Mouse (Mus musculus): ENCODE measurements around the gene Ankrd9. TPM values are rescaled to one million over a fixed set of nuclear protein-coding genes. Genes with fewer than 3 reads are reported as not detected.

Ankrd9 gene
- total and polyA plus RNA-seq, 2 experiments from 2014 or later: 7.6 to 10.2 TPM

DNA sequence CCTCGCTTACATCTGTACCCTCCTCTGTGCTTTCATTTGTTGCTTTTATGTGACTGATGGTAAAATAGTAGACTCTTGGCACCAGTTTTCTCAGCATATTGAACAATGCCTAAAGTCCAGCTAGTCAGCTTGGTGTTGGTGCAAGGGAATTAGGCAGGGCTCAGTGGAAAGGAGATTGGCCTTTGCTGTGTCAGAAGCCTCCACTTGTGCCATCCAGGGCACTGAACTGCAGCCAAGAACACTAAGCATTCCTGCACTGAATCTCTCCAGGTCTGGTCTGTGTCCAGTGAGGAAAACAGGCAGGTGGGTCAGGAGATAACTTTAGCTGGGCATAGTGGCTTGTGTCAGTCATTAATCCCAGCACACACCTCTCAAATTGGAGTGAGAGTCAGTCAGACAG lies 29.4 kb downstream of the Ankrd9 start:
- 100% methylated on average over 1 of the region's 1 CpGs for WGBS

DNA sequence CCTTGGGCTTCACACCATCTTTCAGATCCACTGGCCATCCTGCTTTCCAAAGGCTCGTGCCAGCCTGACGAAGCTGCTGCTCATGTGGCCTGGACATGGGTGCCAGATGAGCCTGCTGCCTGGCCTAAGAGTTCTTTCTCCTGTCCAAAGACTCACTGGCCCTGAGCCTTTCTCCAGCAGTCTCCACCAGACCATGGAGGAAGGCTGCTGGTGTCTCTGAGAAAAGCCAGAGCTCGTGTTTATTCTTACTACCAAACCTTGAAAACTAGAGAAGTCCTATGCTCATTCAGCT lies 30.0 kb downstream of the Ankrd9 start:
- DNase-seq (no peak), ATAC-seq (no peak)
- no peaks in the 10 kb centered on the region for H3K4me1 ChIP-seq (ENCODE audit: insufficient read depth)
- H3K27ac ChIP-seq (ENCODE audit: low read depth, low read length): no peak overlapping the region
- WGBS: 85% methylated on average over 3 of the region's 3 CpGs
- H3K9me3 ChIP-seq (ENCODE audit: low read length): no peaks in the 10 kb centered on the region
- no peak overlapping the region for H3K4me2 ChIP-seq (ENCODE audit: low read depth)
- H3K9ac ChIP-seq: no peak overlapping the region
- no peak for TF ChIP-seq CTCF (IDR thresholded peaks at IDR 0.05; ENCODE audit: low read depth)
- H3K36me3 ChIP-seq (ENCODE audit: insufficient read depth): peaks cover 51% of the 10 kb centered on the region
- no peaks in the 10 kb centered on the region for H3K27me3 ChIP-seq (ENCODE audit: insufficient read depth, low read length)
- H3K4me3 ChIP-seq (ENCODE audit: low read depth, low read length): no peak overlapping the region

More for the DNA sequence above, 29.4 kb downstream of the Ankrd9 start:
- Histone ChIP-seq H3K9me3 (ENCODE audit: low read length) (no peaks in the 10 kb centered on the region), H3K27ac (ENCODE audit: low read depth, low read length) (no peak overlapping the region), H3K9ac (no peak overlapping the region), H3K36me3 (ENCODE audit: insufficient read depth) (peaks cover 50% of the 10 kb centered on the region), H3K4me3 (ENCODE audit: low read depth, low read length) (no peak overlapping the region), H3K27me3 (ENCODE audit: insufficient read depth, low read length) (no peaks in the 10 kb centered on the region), H3K4me2 (ENCODE audit: low read depth) (no peak overlapping the region), H3K4me1 (ENCODE audit: insufficient read depth) (no peaks in the 10 kb centered on the region)
- TF ChIP-seq CTCF (IDR thresholded peaks at IDR 0.05; ENCODE audit: low read depth): no peak
- ATAC-seq (no peak), DNase-seq (no peak)

DNA sequence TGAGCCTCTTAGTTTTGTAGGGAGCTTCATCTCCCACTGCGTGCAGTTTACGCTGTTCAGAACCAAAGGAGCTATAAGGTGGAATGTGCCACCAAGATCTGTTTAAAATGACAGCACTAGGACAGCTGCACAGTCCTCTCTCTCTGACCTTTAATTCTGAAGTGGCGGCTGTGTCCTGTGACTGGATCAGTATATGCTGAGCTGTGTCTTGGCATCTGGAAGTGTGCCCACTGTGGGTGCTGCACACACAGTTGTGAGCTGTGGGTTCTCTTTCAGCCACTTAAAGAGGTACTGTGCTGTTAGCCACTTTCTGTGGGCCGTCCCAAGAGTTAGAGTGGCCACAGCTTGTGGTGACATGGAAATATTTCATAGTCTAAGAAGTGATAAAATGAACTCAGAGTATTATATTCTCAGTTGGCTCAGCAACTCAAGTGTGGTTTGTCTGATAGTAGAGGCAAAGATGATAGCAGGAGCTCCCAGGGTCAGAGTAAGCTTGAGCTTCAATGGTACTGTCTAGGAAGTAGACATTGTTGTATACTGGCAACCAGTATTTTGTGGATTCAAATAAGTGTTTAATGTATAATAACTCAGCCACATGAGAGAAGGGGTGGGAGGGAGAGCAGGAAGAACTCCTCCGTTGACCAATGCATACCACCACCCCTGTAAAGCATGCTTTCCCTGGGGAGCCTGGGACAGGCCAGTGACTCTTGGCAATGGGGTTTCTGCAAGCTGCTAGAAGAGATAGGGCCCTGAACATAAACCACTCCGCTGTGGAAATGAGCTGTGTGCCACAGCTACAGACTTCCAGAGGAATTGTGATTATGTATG lies 30.5 kb downstream of the Ankrd9 start:
- no peak overlapping the region for H3K27ac ChIP-seq (ENCODE audit: low read depth, low read length)
- H3K4me3 ChIP-seq (ENCODE audit: low read depth, low read length): no peak overlapping the region
- no peak for TF ChIP-seq CTCF (IDR thresholded peaks at IDR 0.05; ENCODE audit: low read depth)
- no peak for DNase-seq
- no peak overlapping the region for H3K9ac ChIP-seq
- no peaks in the 10 kb centered on the region for H3K9me3 ChIP-seq (ENCODE audit: low read length)
- H3K36me3 ChIP-seq (ENCODE audit: insufficient read depth): peaks cover 54% of the 10 kb centered on the region
- no peaks in the 10 kb centered on the region for H3K4me1 ChIP-seq (ENCODE audit: insufficient read depth)
- H3K4me2 ChIP-seq (ENCODE audit: low read depth): no peak overlapping the region
- no peak for ATAC-seq
- no peaks in the 10 kb centered on the region for H3K27me3 ChIP-seq (ENCODE audit: insufficient read depth, low read length)
- 95% methylated on average over 6 of the region's 6 CpGs for WGBS

DNA sequence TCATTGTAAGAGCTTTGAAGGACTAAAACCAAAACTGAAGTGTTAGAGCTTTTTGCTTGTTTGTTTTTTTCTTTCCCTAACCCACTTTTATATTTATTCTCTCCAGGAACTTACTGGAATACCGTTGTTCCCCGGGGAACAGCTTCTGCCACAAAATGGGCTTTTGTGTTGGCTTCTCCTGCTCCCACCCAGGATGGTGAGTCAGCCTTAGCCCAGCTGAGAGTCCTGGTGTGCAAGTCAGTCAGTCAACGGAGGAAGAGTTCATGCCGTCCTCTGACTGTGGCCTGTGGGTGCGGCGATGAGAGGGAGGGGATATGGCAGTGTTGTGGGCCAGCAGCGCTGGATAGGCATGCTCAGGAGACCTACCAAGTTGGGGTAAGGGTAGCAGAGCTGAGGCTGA lies 32.6 kb downstream of the Ankrd9 start:
- no peak overlapping the region for H3K4me3 ChIP-seq (ENCODE audit: low read depth, low read length)
- ATAC-seq (no peak), DNase-seq (no peak)
- no peaks in the 10 kb centered on the region for H3K27me3 ChIP-seq (ENCODE audit: insufficient read depth, low read length)
- no peak overlapping the region for H3K27ac ChIP-seq (ENCODE audit: low read depth, low read length)
- no peak overlapping the region for H3K9ac ChIP-seq
- 81% methylated on average over 7 of the region's 7 CpGs for WGBS
- H3K4me2 ChIP-seq (ENCODE audit: low read depth): no peak overlapping the region
- TF ChIP-seq CTCF (IDR thresholded peaks at IDR 0.05; ENCODE audit: low read depth): no peak
- H3K36me3 ChIP-seq (ENCODE audit: insufficient read depth): peaks cover 63% of the 10 kb centered on the region
- no peaks in the 10 kb centered on the region for H3K9me3 ChIP-seq (ENCODE audit: low read length)
- H3K4me1 ChIP-seq (ENCODE audit: insufficient read depth): no peaks in the 10 kb centered on the region

DNA sequence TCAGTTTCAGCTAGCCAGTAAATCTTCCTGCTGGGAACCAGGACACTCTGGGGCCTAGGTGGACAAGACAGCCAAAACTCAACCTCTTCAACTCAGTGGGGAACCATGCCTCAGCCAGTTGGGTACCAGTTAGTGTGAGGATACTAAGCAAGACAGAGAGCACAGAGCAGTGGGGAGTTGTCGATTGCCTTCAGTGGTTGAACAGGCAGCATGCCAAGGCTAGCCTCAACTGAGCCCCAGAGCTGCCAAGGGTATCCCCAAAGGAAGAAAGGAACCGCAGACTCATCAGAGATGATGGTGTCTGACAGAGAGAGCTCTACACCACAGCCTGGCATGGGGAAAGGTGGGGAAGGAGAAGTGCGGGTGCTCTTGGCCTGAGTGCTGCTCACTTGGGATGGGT lies 38.0 kb downstream of the Ankrd9 start:
- no peak overlapping the region for H3K9ac ChIP-seq
- ATAC-seq (no peak), DNase-seq (no peak)
- no peaks in the 10 kb centered on the region for H3K9me3 ChIP-seq (ENCODE audit: low read length)
- no peak overlapping the region for H3K27ac ChIP-seq (ENCODE audit: low read depth, low read length)
- no peak overlapping the region for H3K4me2 ChIP-seq (ENCODE audit: low read depth)
- H3K27me3 ChIP-seq (ENCODE audit: insufficient read depth, low read length): no peaks in the 10 kb centered on the region
- WGBS: 85% methylated on average over 3 of the region's 3 CpGs
- H3K4me1 ChIP-seq (ENCODE audit: insufficient read depth): no peaks in the 10 kb centered on the region
- peaks cover 48% of the 10 kb centered on the region for H3K36me3 ChIP-seq (ENCODE audit: insufficient read depth)
- H3K4me3 ChIP-seq (ENCODE audit: low read depth, low read length): no peak overlapping the region
- TF ChIP-seq CTCF (IDR thresholded peaks at IDR 0.05; ENCODE audit: low read depth): no peak

DNA sequence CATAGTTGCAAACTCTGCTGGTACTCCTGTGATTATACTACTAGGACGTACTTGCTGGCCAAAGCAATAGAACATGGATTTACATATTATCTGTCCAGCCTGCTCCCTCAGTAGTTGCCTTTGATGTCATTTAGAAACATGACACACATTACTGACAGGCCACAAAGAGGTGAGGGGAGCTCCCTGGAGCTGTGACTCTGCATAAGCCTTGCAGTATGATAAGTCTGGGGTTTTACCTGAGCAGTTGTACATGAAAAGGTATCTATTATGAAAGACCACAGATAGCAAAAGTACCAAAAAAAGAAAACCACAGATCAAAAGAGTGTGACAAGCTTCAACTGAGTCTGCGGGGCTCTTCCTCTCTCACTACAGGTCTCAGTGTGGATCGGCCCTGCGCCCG lies 39.5 kb downstream of the Ankrd9 start:
- DNase-seq: no peak
- no peak overlapping the region for H3K9ac ChIP-seq
- peaks cover 36% of the 10 kb centered on the region for H3K36me3 ChIP-seq (ENCODE audit: insufficient read depth)
- WGBS: 95% methylated on average over 5 of the region's 5 CpGs
- no peaks in the 10 kb centered on the region for H3K4me1 ChIP-seq (ENCODE audit: insufficient read depth)
- no peak for TF ChIP-seq CTCF (IDR thresholded peaks at IDR 0.05; ENCODE audit: low read depth)
- ATAC-seq: no peak
- no peaks in the 10 kb centered on the region for H3K27me3 ChIP-seq (ENCODE audit: insufficient read depth, low read length)
- H3K9me3 ChIP-seq (ENCODE audit: low read length): no peaks in the 10 kb centered on the region
- H3K4me2 ChIP-seq (ENCODE audit: low read depth): no peak overlapping the region
- H3K27ac ChIP-seq (ENCODE audit: low read depth, low read length): no peak overlapping the region
- H3K4me3 ChIP-seq (ENCODE audit: low read depth, low read length): no peak overlapping the region

DNA sequence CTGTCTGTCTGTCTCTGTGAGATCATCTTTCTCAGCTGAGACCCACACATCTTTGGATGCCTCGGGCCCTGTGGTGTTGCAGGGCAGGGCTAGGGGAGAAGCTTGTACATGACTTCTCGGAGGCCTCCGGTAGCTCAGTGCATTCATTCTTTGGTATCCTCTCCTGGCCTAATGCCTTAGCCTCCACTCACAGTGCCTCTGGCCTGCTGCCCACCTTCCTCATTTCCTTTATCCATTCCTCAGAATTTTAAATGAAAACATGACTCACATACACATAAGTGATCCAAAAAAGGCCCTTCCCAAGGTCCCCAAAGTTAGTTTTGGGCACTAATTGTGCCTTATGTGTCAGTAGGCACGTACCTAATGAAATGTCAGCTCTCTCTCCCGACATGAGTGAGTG lies 41.3 kb downstream of the Ankrd9 start:
- Histone ChIP-seq H3K27ac (ENCODE audit: low read depth, low read length) (no peak overlapping the region), H3K4me3 (ENCODE audit: low read depth, low read length) (no peak overlapping the region), H3K9me3 (ENCODE audit: low read length) (no peaks in the 10 kb centered on the region), H3K4me2 (ENCODE audit: low read depth) (no peak overlapping the region), H3K9ac (no peak overlapping the region), H3K4me1 (ENCODE audit: insufficient read depth) (no peaks in the 10 kb centered on the region), H3K36me3 (ENCODE audit: insufficient read depth) (peaks cover 49% of the 10 kb centered on the region), H3K27me3 (ENCODE audit: insufficient read depth, low read length) (no peaks in the 10 kb centered on the region)
- ATAC-seq (no peak), DNase-seq (no peak)
- TF ChIP-seq CTCF (IDR thresholded peaks at IDR 0.05; ENCODE audit: low read depth): no peak
- WGBS: 85% methylated on average over 5 of the region's 5 CpGs
